Mouse (Mus musculus): Measurements from ENCODE around the gene Palm2.

The Palm2 gene

DNA sequence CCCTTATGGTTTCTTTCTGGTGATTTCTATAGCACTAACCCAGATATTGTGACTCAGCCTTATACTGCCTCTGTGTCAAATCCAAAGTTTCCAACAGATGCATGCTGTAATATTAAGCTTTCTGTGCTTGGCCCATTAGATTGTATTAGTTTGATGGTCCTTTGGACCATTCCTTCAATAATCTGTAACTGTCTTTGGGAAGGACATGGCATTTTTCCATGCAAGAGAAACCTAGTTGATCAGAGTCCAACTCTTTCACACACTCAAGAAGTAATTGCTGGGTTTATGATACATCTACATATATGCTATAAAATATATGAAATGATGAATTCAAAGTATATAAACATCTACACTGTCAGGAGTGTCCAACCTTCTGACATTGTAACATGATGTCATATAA, 281.8 kb downstream of the Palm2 start:
- no peak for DNase-seq (ENCODE audit: low read depth)

DNA sequence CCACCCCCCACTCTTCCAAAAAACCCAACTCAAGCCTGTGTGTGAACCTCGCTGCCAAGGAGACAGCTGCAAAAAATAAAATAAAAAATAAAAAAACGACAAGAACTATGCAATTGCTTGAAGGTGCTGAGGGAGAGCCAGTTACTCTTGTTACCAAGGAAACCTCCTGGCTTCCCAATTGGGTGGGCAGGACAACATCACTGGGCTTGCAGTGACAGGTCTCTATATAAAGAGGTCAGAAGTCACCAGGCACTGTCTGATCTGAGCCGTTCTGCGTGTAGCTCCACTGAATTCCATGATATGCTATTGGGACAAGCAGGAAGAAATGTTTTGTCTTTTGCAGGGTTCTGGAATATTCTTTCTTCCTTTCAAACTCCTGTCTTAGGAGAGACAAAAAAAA, 282.7 kb downstream of the Palm2 start:
- DNase-seq (ENCODE audit: low read depth), result no peak

- DNase-seq (ENCODE audit: low read depth), result no peak
These were observed 283.3 kb downstream of the Palm2 start, which contains the start of gene Akap2 for GRCm38 (mm10) chr4:57717354-57717753. TSS of gene Akap2 (plus strand) at chr4:57717657.

GRCm38 (mm10) chr4:57719370-57719769, 285.3 kb downstream of the Palm2 start:
- DNase-seq (ENCODE audit: low read depth), result no peak

- peak; percentile 13 for DNase-seq (ENCODE audit: low read depth)
These were observed 286.9 kb downstream of the Palm2 start for GRCm38 (mm10) chr4:57720869-57721361.

GRCm38 (mm10) chr4:57722296-57722695, 288.2 kb downstream of the Palm2 start:
- no peak for DNase-seq (ENCODE audit: low read depth)

DNA sequence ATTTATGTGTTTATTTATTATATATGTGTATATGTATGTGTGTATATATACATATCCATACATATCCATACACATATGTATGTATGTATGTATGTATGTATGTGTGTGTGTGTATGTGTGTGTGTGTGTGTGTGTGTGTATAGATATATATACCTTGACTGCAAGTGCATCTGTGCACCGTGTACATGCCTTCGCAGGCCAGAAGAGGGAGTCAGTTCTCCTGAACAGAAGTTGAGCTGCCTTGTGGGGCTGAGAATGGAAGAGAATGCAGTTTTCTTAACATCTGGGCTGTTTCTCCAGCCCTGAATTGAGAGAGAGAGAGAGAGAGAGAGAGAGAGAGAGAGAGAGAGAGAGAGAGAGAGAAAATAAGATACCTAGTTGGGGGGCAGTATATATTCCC, 289.6 kb downstream of the Palm2 start:
- DNase-seq (ENCODE audit: low read depth), result peak; percentile 20

DNA sequence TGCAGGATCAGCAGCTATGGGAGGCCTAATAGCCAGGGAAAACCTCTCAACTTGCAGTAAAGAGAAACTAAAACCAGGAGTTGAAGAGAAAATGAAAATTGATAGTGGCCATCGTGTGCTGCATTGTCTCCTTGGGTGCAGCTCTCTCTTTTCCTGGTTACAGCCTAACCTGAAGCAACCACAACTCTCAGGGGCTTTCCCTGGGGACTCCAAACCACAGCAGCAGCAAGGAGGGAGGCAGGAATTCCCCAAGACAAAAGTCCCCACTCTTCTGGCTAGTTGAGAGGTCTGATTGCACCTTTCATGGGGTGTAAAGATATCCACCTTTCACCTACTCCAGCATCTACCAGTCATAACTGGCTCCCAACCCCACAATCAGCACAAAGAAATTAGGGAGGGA, 291.5 kb downstream of the Palm2 start:
- DNase-seq (ENCODE audit: low read depth), result no peak

DNA sequence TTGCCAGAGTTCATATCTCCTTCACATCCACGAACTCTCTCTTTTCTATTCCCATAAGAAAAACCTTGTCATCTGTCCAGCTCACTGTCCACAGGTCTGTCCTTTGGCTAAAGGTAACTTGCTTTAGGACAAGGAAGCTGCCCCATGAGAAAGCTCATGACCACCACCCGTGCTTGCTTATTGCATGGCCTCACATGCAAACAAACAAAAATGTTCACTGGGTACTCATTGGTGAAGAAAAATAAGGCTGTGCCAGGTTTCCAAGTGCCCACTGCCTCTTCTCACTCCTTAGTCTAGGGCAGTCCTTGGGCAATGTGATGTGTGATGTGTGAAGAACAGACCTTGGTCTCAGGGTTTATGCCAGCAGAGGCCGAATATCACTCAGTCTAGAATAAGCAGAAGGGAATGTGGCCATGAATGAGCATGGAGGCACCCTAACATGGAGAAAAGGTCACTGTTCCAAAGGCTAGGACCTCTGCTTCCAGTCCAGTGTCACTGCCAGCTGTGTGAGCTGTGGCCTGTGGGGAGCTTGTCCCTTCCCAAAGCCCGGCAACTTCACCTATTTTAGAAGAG, 294.6 kb downstream of the Palm2 start:
- DNase-seq (ENCODE audit: low read depth), result no peak

GRCm38 (mm10) chr4:57730047-57730446, 296.0 kb downstream of the Palm2 start:
- no peak for DNase-seq (ENCODE audit: low read depth)

DNA sequence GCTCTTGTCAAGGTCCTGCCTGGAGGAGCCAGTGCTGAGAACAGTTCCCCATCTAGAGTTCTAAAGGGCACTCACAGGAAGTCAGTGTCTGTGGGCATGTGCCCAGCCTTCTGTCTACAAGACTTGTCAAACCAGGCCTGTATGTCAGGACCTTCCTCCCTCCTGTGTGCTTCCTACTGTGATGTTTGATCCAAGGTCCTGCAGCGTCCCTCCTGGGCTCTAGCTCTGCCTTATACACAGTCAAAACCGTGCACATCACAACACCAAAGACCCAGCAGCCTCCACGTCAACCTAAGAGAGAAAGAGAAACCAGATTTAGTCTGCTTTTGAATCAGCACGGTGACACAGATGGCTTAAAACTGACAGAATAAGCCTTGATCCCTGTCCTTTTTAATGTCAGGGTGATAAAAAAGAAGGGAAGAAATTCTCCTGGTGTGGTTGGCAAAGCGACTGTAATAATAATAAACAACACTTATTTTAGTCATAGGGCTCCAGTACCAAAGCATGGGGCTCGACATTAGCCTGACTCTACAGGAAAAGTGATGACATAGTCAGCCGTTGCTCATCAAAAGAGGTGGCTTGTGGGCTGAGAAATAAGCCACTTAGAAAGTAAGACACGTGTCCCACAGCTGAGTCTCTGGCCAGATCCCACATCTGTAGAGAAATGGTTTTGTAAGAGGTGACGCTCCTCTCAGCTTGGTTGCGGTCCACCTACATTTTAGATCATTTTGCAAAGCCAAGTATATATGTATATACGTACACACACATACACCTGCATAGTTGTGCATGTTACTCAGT, 297.0 kb downstream of the Palm2 start:
- DNase-seq (ENCODE audit: low read depth), result peak; percentile 69

- DNase-seq (ENCODE audit: low read depth), result no peak
These were observed 298.3 kb downstream of the Palm2 start for GRCm38 (mm10) chr4:57732351-57732750.

DNA sequence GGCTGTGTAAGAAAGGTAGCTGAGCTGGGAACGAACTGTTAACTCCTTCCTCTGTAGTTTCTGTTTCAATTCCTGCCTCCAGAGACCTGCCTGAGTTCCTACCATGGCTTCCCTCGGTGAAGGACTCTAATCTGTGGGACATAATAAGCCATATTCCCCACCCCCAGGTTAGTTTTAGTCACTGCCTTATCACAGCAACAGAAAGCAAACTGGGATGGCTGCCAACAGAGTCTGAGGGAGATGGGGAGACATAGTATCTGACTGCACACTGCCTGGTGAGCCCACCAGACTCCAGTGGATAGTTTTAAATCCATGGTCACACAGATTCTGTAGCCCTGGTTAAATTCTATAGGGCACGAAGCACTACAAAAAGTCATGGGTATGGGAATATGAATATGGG, 299.4 kb downstream of the Palm2 start:
- no peak for DNase-seq (ENCODE audit: low read depth)

DNA sequence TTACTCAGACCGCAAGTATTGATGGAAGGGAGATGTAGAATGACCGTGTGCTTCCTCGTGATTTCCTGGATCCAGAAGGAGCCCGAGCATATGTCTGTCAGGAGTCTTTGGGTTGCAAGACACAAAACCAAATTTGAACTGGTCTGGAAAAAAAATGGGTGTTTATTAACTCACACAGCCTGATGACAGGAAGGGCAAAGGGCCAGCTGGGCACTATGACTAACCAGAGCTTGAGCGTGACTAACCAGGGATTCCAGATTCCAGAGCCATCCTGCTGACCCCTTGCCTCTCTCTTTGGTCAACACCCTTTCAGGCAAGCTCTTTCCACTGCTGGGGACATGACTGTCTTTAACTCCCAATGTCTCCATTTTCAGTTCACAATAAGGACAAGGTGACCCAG, 301.4 kb downstream of the Palm2 start:
- no peak for DNase-seq (ENCODE audit: low read depth)

GRCm38 (mm10) chr4:57738856-57739552, 305.0 kb downstream of the Palm2 start:
- DNase-seq (ENCODE audit: low read depth), result no peak

DNA sequence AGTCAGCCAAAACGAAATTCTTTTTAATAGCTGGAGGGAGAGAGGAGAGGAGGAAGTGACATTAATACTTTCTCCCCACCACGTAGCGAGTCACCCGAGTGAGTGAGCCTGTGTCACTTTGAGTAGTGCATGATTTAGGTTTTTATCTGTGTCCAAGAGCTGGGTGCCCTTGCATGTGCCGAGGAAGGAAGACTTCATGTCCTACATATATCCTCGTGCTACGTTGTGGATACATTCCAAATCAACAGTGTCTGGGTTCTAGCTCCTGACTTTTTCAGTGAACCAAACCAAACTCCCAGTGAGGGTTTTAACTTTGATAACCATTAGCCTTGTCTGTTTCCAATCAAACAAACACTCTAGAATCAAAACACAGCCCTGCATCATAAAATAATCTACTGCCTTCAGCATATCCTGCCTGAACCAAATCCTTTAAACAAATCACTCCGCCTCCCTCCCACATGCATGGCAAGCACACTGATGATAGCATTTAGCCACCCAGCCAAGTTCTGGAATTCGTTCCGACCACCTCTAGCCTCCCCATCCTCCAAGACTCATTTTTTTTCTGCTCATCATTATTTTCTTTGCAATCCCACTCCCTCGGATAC, 309.4 kb downstream of the Palm2 start:
- no peak for DNase-seq (ENCODE audit: low read depth)

- DNase-seq (ENCODE audit: low read depth), result no peak
These were observed 316.6 kb downstream of the Palm2 start for GRCm38 (mm10) chr4:57750651-57751050.

GRCm38 (mm10) chr4:57751054-57751453, 317.0 kb downstream of the Palm2 start:
- DNase-seq (ENCODE audit: low read depth), result no peak

- no peak for DNase-seq (ENCODE audit: low read depth)
These were observed 317.5 kb downstream of the Palm2 start for GRCm38 (mm10) chr4:57751566-57751965.

DNA sequence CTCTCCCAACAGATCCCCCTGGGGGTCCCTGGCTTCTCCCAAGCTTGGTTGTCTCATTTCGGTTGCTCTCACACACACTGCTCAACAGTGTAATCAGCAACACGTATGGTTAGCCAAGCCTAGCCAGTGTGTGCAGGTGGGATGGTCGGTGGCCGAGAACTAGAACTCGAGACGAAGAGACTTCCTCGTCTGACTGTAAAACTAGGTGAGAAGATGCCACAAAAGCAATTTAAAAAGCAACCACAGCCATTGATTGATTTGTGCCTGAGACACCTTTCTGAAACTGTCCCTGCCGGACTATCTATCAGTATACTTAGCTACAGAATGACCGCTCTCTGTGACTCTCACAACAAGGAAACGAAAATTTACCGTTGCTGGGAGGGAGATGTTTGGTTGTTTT, 321.0 kb downstream of the Palm2 start:
- no peak for DNase-seq (ENCODE audit: low read depth)

GRCm38 (mm10) chr4:57757997-57758396, 323.9 kb downstream of the Palm2 start:
- no peak for DNase-seq (ENCODE audit: low read depth)
